Mouse (Mus musculus) olfactory bulb, adult 2 months (tissue): ENCODE data around the gene Slc15a1. TPM values are rescaled to one million over a fixed set of nuclear protein-coding genes. Genes with fewer than 3 reads are reported as not detected.
"Not testable (repeated sequence)": the region's sequence is repeated elsewhere in the genome, so short reads cannot be mapped to it uniquely, and the experiment has no call there.

Experiments
- H3K27ac ChIP-seq: fragments of 200-500 bp; 2 replicates; pipeline ENCODE4 v1.5.1; 2012; ENCODE audit warnings: low read depth, low read length; ENCODE audit not compliant: insufficient read depth
- H3K4me1 ChIP-seq: fragments of 200-500 bp; 2 replicates; pipeline ENCODE4 v1.6.1; 2012; ENCODE audit warnings: low read length; ENCODE audit not compliant: control insufficient read depth, insufficient read depth
- H3K4me3 ChIP-seq: fragments of 200-500 bp; 2 replicates; pipeline ENCODE4 v1.5.1; 2012; ENCODE audit warnings: mild to moderate bottlenecking, low read depth, low read length, moderate library complexity; ENCODE audit not compliant: insufficient read depth
- CTCF ChIP-seq: fragments of 200-500 bp; IDR thresholded peaks from 2 replicates; pipeline ENCODE4 v1.5.1; 2012; ENCODE audit warnings: low read depth, mild to moderate bottlenecking, low read length, moderate library complexity; ENCODE audit not compliant: insufficient read depth
- POLR2A ChIP-seq: fragments of 200-500 bp; IDR thresholded peaks from 2 replicates; pipeline ENCODE4 v1.6.1; 2012; ENCODE audit warnings: mild to moderate bottlenecking, low read depth, low read length, moderate library complexity; ENCODE audit not compliant: insufficient read depth
- WGBS: fragments of 180-500 bp; shearing (Covaris S2); methylation state at CpG from one replicate; pipeline ENCODE4 v1.1.7; 2018; 5-methylcytosine and 5-hydroxymethylcytosine counted together
- polyA plus RNA-seq: library from polyadenylated mRNA; stranded (reverse); fragments of >200 nt; gene quantifications from 2 replicates; pipeline ENCODE4 v1.2.4, GENCODE M21; 2012; ENCODE audit warnings: low replicate concordance; ENCODE audit not compliant: missing spikeins, insufficient read depth, insufficient read length

Gene Slc15a1
- polyA plus RNA-seq, 1 experiment, result not detected

DNA sequence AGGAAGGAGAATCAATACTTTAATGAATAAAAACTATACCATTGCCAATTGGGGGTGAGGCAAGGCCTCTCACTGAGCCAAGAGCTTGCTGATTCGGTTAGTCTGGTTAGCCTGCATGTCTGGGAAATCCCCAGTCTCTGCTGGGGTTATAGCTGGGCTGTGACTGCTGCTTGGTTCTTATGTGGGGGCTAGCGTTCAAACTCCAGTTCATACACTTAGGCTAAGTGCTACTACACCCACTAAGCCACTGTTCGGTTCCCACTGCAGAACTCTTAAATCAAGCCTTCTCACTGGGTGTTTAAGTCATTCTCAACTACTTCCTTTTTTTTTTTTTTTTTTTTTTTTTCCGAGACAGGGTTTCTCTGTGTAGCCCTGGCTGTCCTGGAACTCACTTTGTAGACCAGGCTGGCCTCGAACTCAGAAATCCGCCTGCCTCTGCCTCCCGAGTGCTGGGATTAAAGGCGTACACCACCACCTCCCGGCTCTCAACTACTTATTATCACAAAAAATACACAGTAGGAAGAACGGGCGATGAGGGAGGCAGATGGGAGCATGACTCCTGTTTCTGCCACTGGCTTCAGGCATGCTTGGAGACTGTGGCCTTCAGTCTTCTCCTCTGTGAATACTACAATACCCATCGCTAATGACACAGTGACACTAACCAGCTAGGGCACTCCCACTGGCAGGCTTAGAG, 88.3 kb downstream of the Slc15a1 start:
- WGBS, result 87% methylated on average over 11 of the region's 12 CpGs
- Histone ChIP-seq H3K4me1 (no peaks in the 10 kb centered on the region), H3K4me3 (no peak overlapping the region), H3K27ac (no peak overlapping the region)
- TF ChIP-seq POLR2A (no peak), CTCF (no peak)

DNA sequence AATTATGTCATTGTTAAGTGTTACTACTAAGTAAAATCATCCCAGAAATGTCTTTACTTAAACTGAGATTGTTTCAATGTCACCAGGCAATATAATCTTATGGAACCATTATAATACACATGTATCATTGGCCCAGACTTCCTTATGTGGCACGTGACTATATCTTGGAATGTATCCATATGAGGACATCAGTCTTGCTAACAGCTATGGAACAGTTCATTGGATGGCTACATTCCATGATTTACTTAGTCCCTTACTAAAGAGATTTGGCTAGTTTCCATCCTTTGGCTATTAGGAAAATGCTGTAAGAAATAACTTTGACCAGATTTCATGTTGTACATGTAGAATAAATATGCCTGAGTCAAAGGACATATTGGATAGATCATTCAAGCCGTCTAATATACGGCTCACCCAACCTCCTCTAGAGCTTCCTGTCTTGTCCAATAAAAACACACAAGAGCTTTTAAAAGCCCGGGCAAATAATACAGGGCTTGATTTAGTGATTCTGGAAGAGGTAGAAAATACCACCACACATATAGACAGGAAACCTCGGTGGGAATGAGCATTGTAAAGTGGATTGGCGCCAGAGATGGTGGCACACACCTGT, 90.3 kb downstream of the Slc15a1 start:
- TF ChIP-seq CTCF (no peak), POLR2A (no peak)
- Histone ChIP-seq H3K27ac (no peak overlapping the region), H3K4me1 (no peaks in the 10 kb centered on the region), H3K4me3 (no peak overlapping the region)
- WGBS, result 89% methylated on average over 6 of the region's 6 CpGs

DNA sequence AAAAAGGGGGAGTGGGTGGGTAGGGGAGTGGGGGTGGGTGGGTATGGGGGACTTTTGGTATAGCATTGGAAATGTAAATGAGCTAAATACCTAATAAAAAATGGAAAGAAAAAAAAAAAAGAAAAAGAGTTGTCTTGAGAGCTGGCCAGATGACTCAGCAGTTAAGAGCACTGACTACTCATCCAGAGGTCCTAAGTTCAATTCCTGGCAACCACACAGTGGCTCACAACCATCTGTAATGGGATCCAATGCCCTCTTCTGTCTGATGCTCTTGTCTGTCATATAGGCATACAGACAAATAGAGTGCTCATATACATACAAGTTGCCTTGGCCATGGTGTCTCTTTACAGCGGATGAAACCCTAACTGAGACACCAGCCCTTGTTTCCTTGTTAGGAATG, 91.3 kb downstream of the Slc15a1 start:
- H3K27ac ChIP-seq, H3K4me3 ChIP-seq, H3K4me1 ChIP-seq: not testable (repeated sequence)
- 94% methylated on average over 1 of the region's 1 CpGs for WGBS

Other genes with a start within 250 kb of the Slc15a1 start
- gene Stk24, start 125.2 kb downstream of the Slc15a1 start, polyA plus RNA-seq, result not detected in 2 replicates